Mouse (Mus musculus): ENCODE results near the gene H2al1g.

DNA sequence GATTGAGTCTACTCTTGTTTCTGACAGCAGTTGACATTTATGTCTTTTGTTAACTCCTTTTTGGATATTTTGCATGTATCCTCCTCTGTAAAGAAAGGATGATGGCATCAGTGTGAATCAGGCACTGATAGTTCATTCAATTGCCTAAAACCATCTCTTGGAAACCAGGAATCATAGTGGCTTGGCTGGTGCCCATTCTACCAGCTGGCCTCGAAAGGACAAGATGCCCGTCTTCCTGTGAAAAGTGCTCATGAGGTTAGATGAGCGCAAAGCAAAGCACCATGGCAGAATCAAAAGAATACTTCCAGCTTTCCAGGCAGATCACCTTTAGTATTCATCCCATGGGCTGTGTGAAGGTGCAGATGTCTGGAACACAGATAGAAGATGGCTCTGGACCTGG lies 28.7 kb downstream of the H2al1g start:
- TF ChIP-seq CTCF (IDR thresholded peaks at IDR 0.05; ENCODE audit: borderline replicate concordance, control insufficient read depth, extremely low read depth, insufficient read depth, low read length, poor library complexity) (no peak), POLR2A (IDR thresholded peaks at IDR 0.05; ENCODE audit: control insufficient read depth, extremely low read depth, insufficient read depth, low read length, poor library complexity) (no peak)

All from thymus, adult 2 months (tissue).